7 mouse cellular contexts compared by ENCODE assay signal in the genomic region with DNA sequence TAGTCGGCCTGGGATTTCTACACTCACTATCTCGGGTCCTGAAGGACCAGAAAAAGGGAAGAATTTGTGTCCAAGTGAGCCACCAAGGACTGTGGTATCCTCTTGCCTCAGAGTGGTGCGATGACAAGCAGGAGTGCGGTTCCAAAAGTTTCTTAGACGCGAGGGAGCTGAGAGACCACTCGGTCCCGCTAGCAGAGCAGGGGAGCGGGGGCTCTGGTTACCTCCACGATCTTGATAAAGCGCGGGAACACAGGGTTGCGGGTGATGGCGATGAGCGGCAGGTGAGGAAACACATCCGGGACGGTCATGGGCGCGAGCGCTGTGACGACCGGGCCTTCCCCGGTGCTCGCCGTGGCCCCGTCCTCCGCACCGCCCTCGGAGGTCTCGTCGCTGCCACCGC. TPM values are rescaled to one million over a fixed set of nuclear protein-coding genes. Genes with fewer than 3 reads are reported as not detected.
DNase-seq lines count a peak whose midpoint lies in the region; ATAC-seq and TF ChIP-seq lines count a peak whose summit lies in the region.

No protein-coding gene starts in this region.

- H3K27ac ChIP-seq in embryonic facial prominence, embryonic 15.5 days (replicated peaks): peak overlapping the region; percentile 86
- no peak overlapping the region for H3K27ac ChIP-seq in limb, embryonic 11.5 days (replicated peaks; ENCODE audit: low read depth, low read length)
- no peak overlapping the region for H3K27ac ChIP-seq in small intestine, adult 2 months (ENCODE audit: insufficient read depth, low read depth, low read length)

- ATAC-seq in embryonic facial prominence, embryonic 15.5 days (ENCODE audit: insufficient number of reproducible peaks, low FRiP score, low TSS enrichment, low read depth): no peak; the same call in 1 of the 2 replicates
- no peak for ATAC-seq in limb, embryonic 11.5 days (ENCODE audit: insufficient number of reproducible peaks, low FRiP score, low TSS enrichment, low read depth)

- peak overlapping the region; percentile 92 for H3K9ac ChIP-seq in embryonic facial prominence, embryonic 15.5 days
- peak overlapping the region; percentile 84 for H3K9ac ChIP-seq in limb, embryonic 11.5 days (ENCODE audit: low read length)

- 7% methylated on average over 28 of the region's 32 CpGs for WGBS in embryonic facial prominence, embryonic 15.5 days
- 1% methylated on average over 32 of the region's 32 CpGs for WGBS in limb, embryonic 11.5 days
- WGBS in small intestine, adult 2 months: under 1% methylated on average over 32 of the region's 32 CpGs

- peaks cover 26% of the 10 kb centered on the region for H3K36me3 ChIP-seq in embryonic facial prominence, embryonic 15.5 days
- peaks cover 14% of the 10 kb centered on the region for H3K36me3 ChIP-seq in limb, embryonic 11.5 days (ENCODE audit: control insufficient read depth, insufficient read depth, low read length)
- H3K36me3 ChIP-seq in small intestine, adult 2 months (ENCODE audit: control insufficient read depth, insufficient read depth, low read length): peaks cover 7% of the 10 kb centered on the region

- peak overlapping the region; percentile 93 for H3K4me3 ChIP-seq in embryonic facial prominence, embryonic 15.5 days (replicated peaks)
- H3K4me3 ChIP-seq in limb, embryonic 11.5 days (ENCODE audit: low read depth, low read length): peak overlapping the region; percentile 98
- H3K4me3 ChIP-seq in small intestine, adult 2 months (ENCODE audit: low read depth, low read length): peak overlapping the region; percentile 87

- H3K27me3 ChIP-seq in embryonic facial prominence, embryonic 15.5 days: no peaks in the 10 kb centered on the region
- H3K27me3 ChIP-seq in limb, embryonic 11.5 days (ENCODE audit: control insufficient read depth, insufficient read depth, low read length): no peaks in the 10 kb centered on the region
- no peaks in the 10 kb centered on the region for H3K27me3 ChIP-seq in small intestine, adult 2 months (ENCODE audit: control insufficient read depth, insufficient read depth, low read length)

- H3K4me1 ChIP-seq in embryonic facial prominence, embryonic 15.5 days: peaks cover 28% of the 10 kb centered on the region
- peaks cover 9% of the 10 kb centered on the region for H3K4me1 ChIP-seq in limb, embryonic 11.5 days (ENCODE audit: control insufficient read depth, insufficient read depth, low read length)
- peaks cover 10% of the 10 kb centered on the region; the same call in 1 of the 2 replicates for H3K4me1 ChIP-seq in small intestine, adult 2 months (ENCODE audit: control insufficient read depth, insufficient read depth, insufficient read length, low read length)

- DNase-seq in right cerebral cortex, postnatal 25 days: peak; percentile 45
- no peak for DNase-seq in right cerebral cortex, postnatal 36 days (ENCODE audit: low spot score in 2 of 2)
- no peak for DNase-seq in limb, embryonic 11.5 days (ENCODE audit: low spot score)
- DNase-seq in right cerebral cortex, adult 18-20 months: no peak
- DNase-seq in ovary, postnatal 10 days (ENCODE audit: low spot score): no peak

- no peaks in the 10 kb centered on the region for H3K9me3 ChIP-seq in embryonic facial prominence, embryonic 15.5 days (replicated peaks)
- H3K9me3 ChIP-seq in limb, embryonic 11.5 days (ENCODE audit: control insufficient read depth, low read length): no peaks in the 10 kb centered on the region

- no peak for TF ChIP-seq POLR2A in small intestine, adult 2 months (IDR thresholded peaks at IDR 0.05; ENCODE audit: low read depth, low read length)

- peak overlapping the region; percentile 93 for H3K4me2 ChIP-seq in embryonic facial prominence, embryonic 15.5 days (replicated peaks)
- peak overlapping the region; percentile 89 for H3K4me2 ChIP-seq in limb, embryonic 11.5 days (ENCODE audit: low read depth, severe bottlenecking)

- TF ChIP-seq CTCF in small intestine, adult 2 months (IDR thresholded peaks at IDR 0.05; ENCODE audit: extremely low read depth, insufficient read length, insufficient replicate concordance, low read depth, low read length): no peak

RNA-seq across cellular contexts. Expression of a gene that starts 0.4 kb away (rescaled TPM):
- 49.7 and 50.5 TPM in 2 replicates for polyA plus RNA-seq in embryonic facial prominence, embryonic 15.5 days (2015; fragmentation: Nextera tagmentation; extraction: Ambion mirVana)
- polyA plus RNA-seq in limb, embryonic 11.5 days (2014; fragmentation: Nextera tagmentation; extraction: Ambion mirVana): 61.9 and 66.3 TPM in 2 replicates
- 31.1 and 55.7 TPM in 2 replicates for polyA plus RNA-seq in small intestine, adult 2 months (2012; rRNA removed)

RNA-seq across cellular contexts. Expression of a gene that starts 1.7 kb away (rescaled TPM):
- polyA plus RNA-seq in embryonic facial prominence, embryonic 15.5 days (2015; fragmentation: Nextera tagmentation; extraction: Ambion mirVana): 0.45 and 1.0 TPM in 2 replicates
- 0.61 and 0.85 TPM in 2 replicates for polyA plus RNA-seq in limb, embryonic 11.5 days (2014; fragmentation: Nextera tagmentation; extraction: Ambion mirVana)
- polyA plus RNA-seq in small intestine, adult 2 months (2012; rRNA removed): 0.09 and 0.25 TPM in 2 replicates

RNA-seq across cellular contexts. Expression of a gene that starts 13.0 kb away (rescaled TPM):
- 1,900 and 1,905 TPM in 2 replicates for polyA plus RNA-seq in embryonic facial prominence, embryonic 15.5 days (2015; fragmentation: Nextera tagmentation; extraction: Ambion mirVana)
- polyA plus RNA-seq in limb, embryonic 11.5 days (2014; fragmentation: Nextera tagmentation; extraction: Ambion mirVana): 1,726 and 1,764 TPM in 2 replicates
- polyA plus RNA-seq in small intestine, adult 2 months (2012; rRNA removed): 1,882 and 2,245 TPM in 2 replicates

RNA-seq across cellular contexts. Expression of a gene that starts 16.7 kb away (rescaled TPM):
- 262 and 270 TPM in 2 replicates for polyA plus RNA-seq in embryonic facial prominence, embryonic 15.5 days (2015; fragmentation: Nextera tagmentation; extraction: Ambion mirVana)
- 198 and 203 TPM in 2 replicates for polyA plus RNA-seq in limb, embryonic 11.5 days (2014; fragmentation: Nextera tagmentation; extraction: Ambion mirVana)
- 136 and 142 TPM in 2 replicates for polyA plus RNA-seq in small intestine, adult 2 months (2012; rRNA removed)

RNA-seq across cellular contexts. Expression of a gene that starts 41.6 kb away (rescaled TPM):
- polyA plus RNA-seq in embryonic facial prominence, embryonic 15.5 days (2015; fragmentation: Nextera tagmentation; extraction: Ambion mirVana): 101 and 109 TPM in 2 replicates
- 119 and 132 TPM in 2 replicates for polyA plus RNA-seq in limb, embryonic 11.5 days (2014; fragmentation: Nextera tagmentation; extraction: Ambion mirVana)
- 47.8 and 95.7 TPM in 2 replicates for polyA plus RNA-seq in small intestine, adult 2 months (2012; rRNA removed)
